Mouse (Mus musculus) embryonic facial prominence, embryonic 13.5 days (tissue): Measurements from ENCODE around the gene Ankrd2. TPM values are rescaled to one million over a fixed set of nuclear protein-coding genes. Genes with fewer than 3 reads are reported as not detected.

ENCODE experiments used
- ATAC-seq: fragments of 200-750 bp; cut with Nextera tagmentation; 2 replicates; pipeline ENCODE4 v1.8.0; 2017; ENCODE audit warnings: low read depth; ENCODE audit not compliant: insufficient number of reproducible peaks, insufficient read depth, low FRiP score, low TSS enrichment
- H3K27ac ChIP-seq: fragments of 300-500 bp; sonication (generic); 2 replicates; pipeline ENCODE4 v1.5.1; 2015; ENCODE audit warnings: moderate library complexity, mild to moderate bottlenecking, inconsistent platforms
- H3K27me3 ChIP-seq: fragments of 300-500 bp; sonication (generic); 2 replicates; pipeline ENCODE4 v1.6.1; 2015; ENCODE audit warnings: mild to moderate bottlenecking, inconsistent platforms
- H3K36me3 ChIP-seq: fragments of 300-500 bp; sonication (generic); 2 replicates; pipeline ENCODE4 v1.6.1; 2015; ENCODE audit warnings: mild to moderate bottlenecking, inconsistent platforms
- H3K4me1 ChIP-seq: fragments of 300-500 bp; sonication (generic); 2 replicates; pipeline ENCODE4 v1.6.1; 2015; ENCODE audit warnings: inconsistent platforms
- H3K4me2 ChIP-seq: fragments of 300-500 bp; sonication (generic); 2 replicates; pipeline ENCODE4 v1.6.1; 2015; ENCODE audit warnings: moderate library complexity, mild to moderate bottlenecking, inconsistent platforms
- H3K4me3 ChIP-seq: fragments of 300-500 bp; sonication (generic); 2 replicates; pipeline ENCODE4 v1.5.1; 2015; ENCODE audit warnings: mild to moderate bottlenecking, inconsistent platforms
- H3K9ac ChIP-seq: fragments of 300-500 bp; sonication (generic); 2 replicates; pipeline ENCODE4 v1.6.1; 2015; ENCODE audit warnings: mild to moderate bottlenecking, inconsistent platforms
- H3K9me3 ChIP-seq: fragments of 300-500 bp; sonication (generic); 2 replicates; pipeline ENCODE4 v1.6.1; 2016; ENCODE audit warnings: inconsistent platforms
- WGBS: fragments of 180-500 bp; shearing (Covaris S2); methylation state at CpG from one replicate; pipeline ENCODE4 v1.1.7; 2015; ENCODE audit warnings: mixed read lengths; 5-methylcytosine and 5-hydroxymethylcytosine counted together
- polyA plus RNA-seq: library from polyadenylated mRNA; unstranded; fragments of >200 nt; fragmentation: Nextera tagmentation; extraction: Ambion mirVana; gene quantifications from 2 replicates; pipeline ENCODE4 v1.2.1, GENCODE M21; 2015

The Ankrd2 gene
- polyA plus RNA-seq, 1 experiment from 2014 or later, result 0.31 TPM

GRCm38 (mm10) chr19:42000446-42000958, 35.3 kb upstream of the Ankrd2 start:
- Histone ChIP-seq H3K4me1 (peaks cover 54% of the 10 kb centered on the region), H3K27me3 (no peaks in the 10 kb centered on the region), H3K36me3 (no peaks in the 10 kb centered on the region), H3K4me3 (no peak overlapping the region), H3K4me2 (no peak overlapping the region), H3K9ac (no peak overlapping the region), H3K27ac (peak overlapping the region; percentile 52), H3K9me3 (no peaks in the 10 kb centered on the region)
- WGBS, result 17% methylated on average over 4 of the region's 4 CpGs
- no peak for ATAC-seq

GRCm38 (mm10) chr19:42001253-42001980, 34.4 kb upstream of the Ankrd2 start:
- no peak overlapping the region for H3K4me2 ChIP-seq
- H3K9ac ChIP-seq, result no peak overlapping the region
- H3K27ac ChIP-seq, result peak overlapping the region; percentile 52
- H3K27me3 ChIP-seq, result no peaks in the 10 kb centered on the region
- no peak overlapping the region for H3K4me3 ChIP-seq
- WGBS, result 92% methylated on average over 12 of the region's 12 CpGs
- no peak for ATAC-seq
- H3K4me1 ChIP-seq, result peaks cover 55% of the 10 kb centered on the region
- no peaks in the 10 kb centered on the region for H3K36me3 ChIP-seq
- H3K9me3 ChIP-seq, result no peaks in the 10 kb centered on the region

- no peaks in the 10 kb centered on the region for H3K9me3 ChIP-seq
- no peak overlapping the region for H3K4me3 ChIP-seq
- no peak for ATAC-seq
- H3K4me1 ChIP-seq, result peaks cover 60% of the 10 kb centered on the region
- H3K4me2 ChIP-seq, result no peak overlapping the region
- H3K36me3 ChIP-seq, result no peaks in the 10 kb centered on the region
- H3K27ac ChIP-seq, result no peak overlapping the region
- no peak overlapping the region for H3K9ac ChIP-seq
- no peaks in the 10 kb centered on the region for H3K27me3 ChIP-seq
- 78% methylated on average over 6 of the region's 6 CpGs for WGBS
Observed at GRCm38 (mm10) chr19:42004258-42004657, 31.5 kb upstream of the Ankrd2 start.

DNA sequence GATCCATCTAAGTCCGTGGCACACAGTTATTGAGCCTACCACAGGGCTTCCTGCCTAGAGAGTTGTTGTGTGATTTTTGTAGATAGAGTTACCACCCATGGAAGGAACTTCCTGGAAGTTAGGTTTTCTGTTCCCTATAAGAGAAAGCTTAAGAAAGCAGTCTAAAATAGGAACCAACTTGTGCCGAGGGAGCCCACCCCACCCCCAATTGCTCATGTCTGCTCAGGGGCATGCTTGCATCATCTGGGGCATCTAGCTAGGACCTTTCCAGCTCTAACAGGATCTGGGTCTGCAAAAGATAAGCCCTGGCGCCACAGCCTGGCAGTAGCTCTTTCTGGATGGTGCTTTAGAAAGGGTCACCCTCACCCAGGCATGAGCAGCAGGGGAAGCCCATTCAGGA, 30.2 kb upstream of the Ankrd2 start:
- Histone ChIP-seq H3K27ac (no peak overlapping the region), H3K27me3 (no peaks in the 10 kb centered on the region), H3K36me3 (no peaks in the 10 kb centered on the region), H3K4me1 (peaks cover 52% of the 10 kb centered on the region), H3K4me3 (no peak overlapping the region), H3K4me2 (no peak overlapping the region), H3K9ac (peak overlapping the region; percentile 7; the same call in 1 of the 2 replicates), H3K9me3 (no peaks in the 10 kb centered on the region)
- no peak for ATAC-seq
- 61% methylated on average over 3 of the region's 3 CpGs for WGBS

DNA sequence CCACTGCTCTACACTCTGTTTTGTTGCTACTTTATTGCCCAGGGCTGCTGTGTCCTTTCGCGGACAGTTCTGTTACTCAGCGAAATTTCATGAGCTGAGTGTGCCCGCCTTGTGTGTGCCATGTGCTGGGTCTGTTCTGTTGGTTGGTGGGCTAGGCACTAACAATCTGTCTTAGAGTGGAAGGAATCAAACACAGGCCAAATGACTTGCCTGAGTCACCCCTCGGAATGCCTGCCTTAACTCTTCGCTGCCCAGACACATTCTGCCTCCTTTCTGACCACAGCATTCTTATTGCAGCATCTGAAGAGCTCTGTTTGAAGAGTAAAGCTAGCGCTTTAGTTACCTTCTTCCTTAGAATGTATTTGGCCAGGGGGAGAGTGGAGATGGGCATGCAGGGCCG, 29.2 kb upstream of the Ankrd2 start:
- no peak overlapping the region for H3K27ac ChIP-seq

GRCm38 (mm10) chr19:42008586-42008985, 27.2 kb upstream of the Ankrd2 start:
- H3K9ac ChIP-seq, result no peak overlapping the region

More for the DNA sequence above, 29.2 kb upstream of the Ankrd2 start:
- Histone ChIP-seq H3K9me3 (no peaks in the 10 kb centered on the region), H3K9ac (no peak overlapping the region), H3K4me3 (no peak overlapping the region), H3K36me3 (no peaks in the 10 kb centered on the region), H3K4me2 (no peak overlapping the region), H3K27me3 (no peaks in the 10 kb centered on the region), H3K4me1 (peaks cover 44% of the 10 kb centered on the region)
- 58% methylated on average over 8 of the region's 8 CpGs for WGBS
- ATAC-seq, result no peak

GRCm38 (mm10) chr19:42009067-42009466, 26.7 kb upstream of the Ankrd2 start:
- Histone ChIP-seq H3K36me3 (no peaks in the 10 kb centered on the region), H3K4me2 (no peak overlapping the region), H3K4me1 (peaks cover 44% of the 10 kb centered on the region), H3K27me3 (no peaks in the 10 kb centered on the region), H3K4me3 (no peak overlapping the region), H3K9ac (no peak overlapping the region), H3K27ac (peak overlapping the region; percentile 72), H3K9me3 (no peaks in the 10 kb centered on the region)
- WGBS, result 38% methylated on average over 7 of the region's 7 CpGs
- no peak for ATAC-seq

More at GRCm38 (mm10) chr19:42008586-42008985, 27.2 kb upstream of the Ankrd2 start:
- H3K4me3 ChIP-seq, result no peak overlapping the region
- H3K4me1 ChIP-seq, result peaks cover 42% of the 10 kb centered on the region
- ATAC-seq, result no peak
- H3K27ac ChIP-seq, result peak overlapping the region; percentile 72
- H3K36me3 ChIP-seq, result no peaks in the 10 kb centered on the region
- WGBS, result 40% methylated on average over 3 of the region's 3 CpGs
- no peak overlapping the region for H3K4me2 ChIP-seq
- no peaks in the 10 kb centered on the region for H3K27me3 ChIP-seq
- H3K9me3 ChIP-seq, result no peaks in the 10 kb centered on the region

DNA sequence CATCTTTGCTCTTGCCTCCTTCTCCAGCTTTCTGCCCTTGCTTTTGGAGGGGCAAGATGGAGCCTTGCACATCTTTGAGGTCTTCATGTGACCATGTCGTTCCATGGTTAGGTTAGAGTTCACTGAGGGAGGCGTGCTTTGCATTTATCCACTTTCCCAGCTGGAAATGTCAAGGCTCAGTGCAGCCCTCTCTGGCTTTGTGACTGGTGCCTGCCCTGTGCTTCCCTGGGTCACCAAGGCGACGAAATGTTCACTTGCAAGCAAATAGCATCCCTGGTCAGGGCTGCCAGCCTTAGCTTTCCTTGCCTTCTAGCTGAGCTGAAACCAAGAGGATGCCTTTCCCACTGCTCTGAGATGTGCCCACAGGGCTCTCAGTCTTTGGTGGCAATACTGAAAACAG, 25.4 kb upstream of the Ankrd2 start:
- Histone ChIP-seq H3K4me3 (no peak overlapping the region), H3K27ac (no peak overlapping the region), H3K36me3 (no peaks in the 10 kb centered on the region), H3K4me1 (peaks cover 43% of the 10 kb centered on the region), H3K27me3 (no peaks in the 10 kb centered on the region), H3K4me2 (no peak overlapping the region), H3K9ac (no peak overlapping the region), H3K9me3 (no peaks in the 10 kb centered on the region)
- ATAC-seq, result no peak
- whole genome bisulfite sequencing, result 68% methylated on average over 4 of the region's 4 CpGs

GRCm38 (mm10) chr19:42011123-42011522, 24.7 kb upstream of the Ankrd2 start:
- Histone ChIP-seq H3K27me3 (no peaks in the 10 kb centered on the region), H3K4me2 (no peak overlapping the region), H3K4me3 (no peak overlapping the region), H3K27ac (no peak overlapping the region), H3K36me3 (no peaks in the 10 kb centered on the region), H3K4me1 (peaks cover 43% of the 10 kb centered on the region), H3K9ac (no peak overlapping the region), H3K9me3 (no peaks in the 10 kb centered on the region)
- 74% methylated on average over 7 of the region's 7 CpGs for WGBS
- ATAC-seq, result no peak

GRCm38 (mm10) chr19:42014231-42014825, 21.5 kb upstream of the Ankrd2 start:
- H3K27me3 ChIP-seq, result no peaks in the 10 kb centered on the region
- ATAC-seq, result no peak

GRCm38 (mm10) chr19:42015001-42015400, 20.8 kb upstream of the Ankrd2 start:
- WGBS, result 82% methylated on average over 6 of the region's 6 CpGs

More at GRCm38 (mm10) chr19:42014231-42014825, 21.5 kb upstream of the Ankrd2 start:
- no peak overlapping the region for H3K4me2 ChIP-seq
- no peak overlapping the region for H3K4me3 ChIP-seq
- H3K27ac ChIP-seq, result peak overlapping the region; percentile 39; the same call in 1 of the 2 replicates
- WGBS, result 72% methylated on average over 3 of the region's 3 CpGs
- H3K9me3 ChIP-seq, result no peaks in the 10 kb centered on the region
- H3K9ac ChIP-seq, result no peak overlapping the region
- H3K4me1 ChIP-seq, result peaks cover 51% of the 10 kb centered on the region
- no peaks in the 10 kb centered on the region for H3K36me3 ChIP-seq

DNA sequence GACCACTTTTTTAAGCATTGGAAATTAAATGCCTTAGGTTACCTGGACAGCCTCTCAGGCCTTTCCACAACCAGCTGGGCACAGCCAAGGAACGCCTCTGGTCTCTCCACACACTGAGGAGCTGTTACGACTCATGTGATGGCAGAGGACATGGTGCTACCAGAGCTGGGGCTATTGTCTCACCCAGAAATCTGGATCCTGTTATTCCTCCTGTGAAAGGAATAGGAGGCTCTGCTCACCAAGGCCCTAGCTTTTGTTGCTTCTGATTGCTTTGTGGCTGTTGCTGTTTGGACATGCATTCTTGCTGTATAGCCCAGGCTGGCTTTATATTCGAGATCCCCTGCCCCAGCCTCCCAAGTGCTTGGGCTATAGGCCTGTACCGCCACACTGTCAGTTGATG, 19.5 kb upstream of the Ankrd2 start:
- no peaks in the 10 kb centered on the region for H3K9me3 ChIP-seq
- no peak overlapping the region for H3K4me2 ChIP-seq
- no peak overlapping the region for H3K4me3 ChIP-seq
- no peaks in the 10 kb centered on the region for H3K36me3 ChIP-seq
- no peak for ATAC-seq
- H3K27ac ChIP-seq, result peak overlapping the region; percentile 76
- WGBS, result 55% methylated on average over 4 of the region's 4 CpGs
- H3K4me1 ChIP-seq, result peaks cover 54% of the 10 kb centered on the region
- no peaks in the 10 kb centered on the region for H3K27me3 ChIP-seq
- H3K9ac ChIP-seq, result 0 out of 2 replicates have a peak overlapping the region, but pooled peaks have one; percentile 12

More at GRCm38 (mm10) chr19:42015001-42015400, 20.8 kb upstream of the Ankrd2 start:
- no peaks in the 10 kb centered on the region for H3K36me3 ChIP-seq
- H3K4me1 ChIP-seq, result peaks cover 55% of the 10 kb centered on the region
- H3K4me2 ChIP-seq, result no peak overlapping the region
- ATAC-seq, result no peak
- no peak overlapping the region for H3K9ac ChIP-seq
- peak overlapping the region; percentile 76; the same call in 1 of the 2 replicates for H3K27ac ChIP-seq
- no peaks in the 10 kb centered on the region for H3K9me3 ChIP-seq
- no peak overlapping the region for H3K4me3 ChIP-seq
- no peaks in the 10 kb centered on the region for H3K27me3 ChIP-seq
